Mouse (Mus musculus) E14TG2a.4 (cell line): Measurements from ENCODE around the gene Cacna1d.

Experiments
- CTCF ChIP-seq: conservative IDR thresholded peaks from 2 replicates; pipeline ENCODE4 v1.5.1; 2014; ENCODE audit warnings: low read length
- NANOG ChIP-seq: IDR thresholded peaks from 2 replicates; pipeline ENCODE4 v1.6.1; 2014; ENCODE audit warnings: borderline replicate concordance, low read length, mixed read lengths

DNA sequence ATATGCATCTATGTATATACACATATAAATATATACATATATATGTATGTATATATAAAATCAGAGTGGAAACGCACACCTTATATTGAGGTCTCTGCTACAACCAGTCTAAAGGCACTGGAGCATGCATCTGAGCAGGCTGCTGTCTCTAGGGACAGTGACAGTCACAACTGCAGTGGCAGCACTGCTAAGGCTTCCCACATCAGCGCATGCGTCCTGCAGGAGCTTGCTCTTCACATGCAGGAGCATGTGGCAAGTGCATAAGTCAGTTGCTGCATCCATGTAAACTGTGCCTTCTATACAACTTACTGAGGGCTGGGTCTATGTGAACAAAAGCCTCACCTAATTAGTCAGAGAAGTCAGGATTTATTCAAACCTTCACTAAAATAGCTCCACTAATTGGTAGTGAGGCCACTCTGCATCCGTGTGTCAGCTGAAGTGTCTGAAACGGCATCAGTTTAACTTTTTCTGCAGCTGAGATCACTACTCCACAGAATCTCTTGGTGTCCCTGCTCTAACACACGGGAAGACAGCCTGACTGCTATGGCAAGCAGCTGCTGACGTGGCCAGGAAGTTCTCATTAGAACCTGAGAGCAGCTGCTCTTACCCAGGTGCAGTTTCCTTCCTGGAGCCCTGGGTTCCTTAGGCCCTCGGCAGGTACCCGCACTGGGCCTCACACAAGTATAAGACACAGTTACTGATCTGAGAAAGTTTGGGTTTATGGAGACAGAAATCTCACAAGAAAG is 199.7 kb downstream of the Cacna1d start:
- no peak for TF ChIP-seq CTCF
- TF ChIP-seq NANOG, result no peak
